Mouse (Mus musculus) kidney, postnatal 0 days (tissue): ENCODE measurements around the gene Nhlrc3. TPM values are rescaled to one million over a fixed set of nuclear protein-coding genes. Genes with fewer than 3 reads are reported as not detected.

Source experiments
- ATAC-seq: fragments of 200-750 bp; cut with Nextera tagmentation; replicated peaks from 2 replicates; pipeline ENCODE4 v1.8.0; 2017; ENCODE audit warnings: low read depth, moderate number of reproducible peaks, moderate TSS enrichment, moderate library complexity; ENCODE audit not compliant: low FRiP score
- DNase-seq: peaks from one replicate; pipeline ENCODE4 v3.0.0-alpha.2; 2016; ENCODE audit warnings: low spot score
- H3K27ac ChIP-seq: fragments of 300-500 bp; sonication (generic); 2 replicates; pipeline ENCODE4 v1.5.1; 2014; ENCODE audit warnings: mild to moderate bottlenecking
- H3K27me3 ChIP-seq: fragments of 300-500 bp; sonication (generic); 2 replicates; pipeline ENCODE4 v1.6.1; 2014; ENCODE audit warnings: low read length, mixed read lengths; ENCODE audit not compliant: insufficient read depth
- H3K36me3 ChIP-seq: fragments of 300-500 bp; sonication (generic); 2 replicates; pipeline ENCODE4 v1.6.1; 2014; ENCODE audit warnings: low read length, mixed read lengths; ENCODE audit not compliant: insufficient read depth
- H3K4me1 ChIP-seq: fragments of 300-500 bp; sonication (generic); replicated peaks from 2 replicates; pipeline ENCODE4 v1.6.1; 2014; ENCODE audit warnings: antibody characterized with exemption, low read length, mixed read lengths; ENCODE audit not compliant: insufficient read depth
- H3K4me2 ChIP-seq: fragments of 300-500 bp; sonication (generic); 2 replicates; pipeline ENCODE4 v1.6.1; 2014; ENCODE audit warnings: mild to moderate bottlenecking, low read length, moderate library complexity, mixed read lengths
- H3K4me3 ChIP-seq: fragments of 300-500 bp; sonication (generic); replicated peaks from 2 replicates; pipeline ENCODE4 v1.5.1; 2014; ENCODE audit warnings: low read depth, low read length
- H3K9ac ChIP-seq: fragments of 300-500 bp; sonication (generic); 2 replicates; pipeline ENCODE4 v1.6.1; 2014; ENCODE audit warnings: low read depth, low read length
- H3K9me3 ChIP-seq: fragments of 300-500 bp; sonication (generic); replicated peaks from 2 replicates; pipeline ENCODE4 v1.6.1; 2016; ENCODE audit warnings: low read length, inconsistent platforms, mixed read lengths
- CTCF ChIP-seq: IDR thresholded peaks from 2 replicates; pipeline ENCODE4 v1.5.1; 2016; ENCODE audit warnings: antibody characterized with exemption, low read depth, mild to moderate bottlenecking, moderate library complexity
- WGBS: fragments of 180-500 bp; shearing (Covaris S2); extraction: QIAGEN DNeasy Blood & Tissue Kit; methylation state at CpG from one replicate; pipeline ENCODE4 v1.1.7; 2014; 5-methylcytosine and 5-hydroxymethylcytosine counted together
- polyA plus RNA-seq: library from polyadenylated mRNA; unstranded; fragments of >200 nt; fragmentation: Nextera tagmentation; extraction: Ambion mirVana; gene quantifications from 2 replicates; pipeline ENCODE4 v1.2.1, GENCODE M21; 2015

Nhlrc3 gene
- polyA plus RNA-seq, 1 experiment from 2014 or later: 8.3 TPM

DNA sequence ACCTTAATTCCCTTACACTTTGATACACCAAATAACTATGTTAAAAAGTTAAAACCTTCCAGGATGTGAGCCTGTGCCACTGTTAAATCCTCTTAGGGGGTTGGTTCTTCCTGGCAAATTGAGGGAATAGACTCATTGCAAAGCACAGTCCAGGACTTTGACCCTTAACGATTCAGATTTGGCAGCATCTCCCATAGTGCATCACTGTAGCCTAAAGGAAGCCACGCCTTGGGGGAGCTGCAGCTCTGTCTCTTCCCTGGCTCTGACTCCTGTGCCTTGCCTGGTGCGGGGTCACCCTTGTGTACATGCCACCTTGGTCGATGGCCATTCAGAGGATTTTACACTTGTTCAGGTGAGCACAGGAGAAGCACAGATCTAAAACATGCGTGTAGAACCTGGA is 6.5 kb upstream of the Nhlrc3 start:
- no peaks in the 10 kb centered on the region for H3K9me3 ChIP-seq
- ATAC-seq: no peak
- peaks cover 49% of the 10 kb centered on the region for H3K36me3 ChIP-seq
- H3K27ac ChIP-seq: no peak overlapping the region
- WGBS: 90% methylated on average over 5 of the region's 5 CpGs
- H3K4me2 ChIP-seq: no peak overlapping the region
- no peaks in the 10 kb centered on the region for H3K27me3 ChIP-seq
- no peak for TF ChIP-seq CTCF
- H3K9ac ChIP-seq: no peak overlapping the region
- DNase-seq: no peak
- H3K4me1 ChIP-seq: peaks cover 17% of the 10 kb centered on the region
- H3K4me3 ChIP-seq: no peak overlapping the region

DNA sequence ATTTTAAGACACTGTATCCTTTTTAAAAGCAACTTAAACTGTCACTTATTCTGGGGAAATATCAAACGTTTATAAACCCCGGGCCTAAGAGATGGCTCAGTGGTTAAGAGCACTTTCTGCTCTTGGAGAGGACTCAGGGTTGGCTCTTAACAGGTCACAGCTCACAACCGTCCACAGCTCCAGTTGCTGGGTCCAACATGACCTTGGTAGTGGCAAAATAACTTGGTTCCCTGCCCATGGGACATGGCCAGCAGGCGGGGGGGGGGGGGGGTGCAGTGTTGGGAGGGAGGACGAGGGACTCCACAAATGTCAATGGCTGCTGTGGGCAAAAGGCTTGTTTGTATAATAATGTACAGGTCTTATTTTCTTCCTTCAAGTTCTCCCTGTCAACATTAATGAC is 4.2 kb upstream of the Nhlrc3 start:
- Histone ChIP-seq H3K4me2 (no peak overlapping the region), H3K4me1 (peaks cover 17% of the 10 kb centered on the region), H3K27ac (no peak overlapping the region), H3K27me3 (no peaks in the 10 kb centered on the region), H3K9me3 (no peaks in the 10 kb centered on the region), H3K9ac (no peak overlapping the region), H3K4me3 (no peak overlapping the region), H3K36me3 (peaks cover 26% of the 10 kb centered on the region)
- WGBS: 67% methylated on average over 5 of the region's 5 CpGs
- DNase-seq (no peak), ATAC-seq (no peak)
- no peak for TF ChIP-seq CTCF

DNA sequence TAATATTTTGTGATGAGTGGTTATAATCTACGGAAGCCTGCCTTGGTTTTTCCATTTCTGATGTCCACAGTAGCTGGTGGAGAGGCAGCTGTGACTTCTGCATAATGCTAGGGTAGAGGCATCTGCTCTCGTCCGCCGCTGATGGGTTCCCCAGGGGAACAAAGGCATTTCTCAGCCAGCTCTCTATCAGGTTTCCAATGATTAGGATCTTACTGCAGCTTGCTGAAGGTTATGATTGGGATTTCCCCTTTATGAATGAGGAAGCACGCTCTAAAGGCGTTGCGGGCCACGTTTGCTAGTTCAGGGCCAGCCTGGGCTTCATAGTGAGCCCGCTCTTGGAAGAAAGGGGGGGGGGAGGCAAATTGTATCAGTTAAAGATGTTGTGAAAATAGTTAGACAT is 3.3 kb upstream of the Nhlrc3 start:
- Histone ChIP-seq H3K4me3 (no peak overlapping the region), H3K9ac (no peak overlapping the region), H3K4me2 (no peak overlapping the region), H3K9me3 (no peaks in the 10 kb centered on the region), H3K4me1 (peaks cover 23% of the 10 kb centered on the region), H3K27me3 (no peaks in the 10 kb centered on the region), H3K27ac (no peak overlapping the region), H3K36me3 (peaks cover 18% of the 10 kb centered on the region; the same call in 1 of the 2 replicates)
- DNase-seq (no peak), ATAC-seq (no peak)
- WGBS: 76% methylated on average over 9 of the region's 9 CpGs
- TF ChIP-seq CTCF: no peak

DNA sequence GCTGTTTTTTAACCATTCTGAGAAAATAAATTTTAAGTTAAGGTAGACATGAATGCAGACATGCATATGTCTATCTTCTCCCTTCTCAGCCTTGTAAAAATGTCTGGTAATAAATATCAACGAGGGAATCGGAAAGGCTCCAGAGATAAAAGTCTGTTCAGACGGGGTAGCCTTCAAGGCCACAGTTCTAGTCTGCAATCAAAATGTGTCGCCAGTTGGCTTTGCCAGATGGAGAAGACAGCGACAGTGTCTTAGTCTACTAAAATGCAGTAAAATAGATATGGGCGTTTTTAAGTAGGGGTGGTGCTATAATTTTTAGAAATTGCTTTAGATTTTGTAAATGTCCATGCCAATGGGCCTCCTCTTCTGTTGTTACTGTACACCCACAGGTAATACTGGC is 2.2 kb upstream of the Nhlrc3 start:
- DNase-seq (no peak), ATAC-seq (no peak)
- peak overlapping the region; percentile 56 for H3K4me2 ChIP-seq
- no peak overlapping the region for H3K27ac ChIP-seq
- peak overlapping the region; percentile 73 for H3K4me3 ChIP-seq
- 26% methylated on average over 6 of the region's 6 CpGs for WGBS
- no peak for TF ChIP-seq CTCF
- no peaks in the 10 kb centered on the region for H3K9me3 ChIP-seq
- no peak overlapping the region; the same call in 1 of the 2 replicates for H3K9ac ChIP-seq
- H3K27me3 ChIP-seq: no peaks in the 10 kb centered on the region
- H3K4me1 ChIP-seq: peaks cover 23% of the 10 kb centered on the region
- 0 out of 2 replicates have a peak, but pooled peaks cover 10% of the 10 kb centered on the region for H3K36me3 ChIP-seq

DNA sequence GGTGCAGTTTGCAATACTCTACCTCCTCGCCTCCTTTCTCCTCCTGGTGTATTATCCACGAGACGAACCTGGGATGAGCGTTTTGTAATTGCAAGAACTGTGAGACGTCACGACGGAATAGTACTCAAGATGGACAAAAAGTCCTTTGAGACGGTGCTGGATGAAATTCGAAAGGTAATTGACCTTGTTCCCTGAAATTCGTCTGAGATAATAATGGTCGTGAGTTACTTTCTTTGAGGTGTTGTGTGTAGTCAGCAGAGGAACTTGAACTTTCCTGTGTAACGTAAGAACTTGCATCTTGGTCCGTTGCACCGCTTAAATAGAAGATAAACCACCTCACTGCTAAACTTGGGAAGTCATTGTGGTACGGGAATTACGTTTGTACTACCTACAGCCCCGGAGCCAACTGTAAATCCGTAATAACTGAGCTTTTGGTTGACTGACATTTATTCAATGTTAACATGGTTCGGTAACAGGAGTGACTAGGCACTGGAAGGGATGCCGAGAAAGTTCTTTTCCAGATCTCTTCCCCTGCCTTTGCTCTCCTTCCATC is 1.1 kb upstream of the Nhlrc3 start:
- Histone ChIP-seq H3K4me3 (peak overlapping the region; percentile 73), H3K9me3 (no peaks in the 10 kb centered on the region), H3K27me3 (no peaks in the 10 kb centered on the region), H3K4me1 (peaks cover 23% of the 10 kb centered on the region), H3K27ac (peak overlapping the region; percentile 95), H3K36me3 (peaks cover 12% of the 10 kb centered on the region; the same call in 1 of the 2 replicates), H3K4me2 (peak overlapping the region; percentile 56), H3K9ac (peak overlapping the region; percentile 86)
- under 1% methylated on average over 20 of the region's 20 CpGs for WGBS
- no peak for TF ChIP-seq CTCF
- DNase-seq (peak; percentile 48), ATAC-seq (no peak)

DNA sequence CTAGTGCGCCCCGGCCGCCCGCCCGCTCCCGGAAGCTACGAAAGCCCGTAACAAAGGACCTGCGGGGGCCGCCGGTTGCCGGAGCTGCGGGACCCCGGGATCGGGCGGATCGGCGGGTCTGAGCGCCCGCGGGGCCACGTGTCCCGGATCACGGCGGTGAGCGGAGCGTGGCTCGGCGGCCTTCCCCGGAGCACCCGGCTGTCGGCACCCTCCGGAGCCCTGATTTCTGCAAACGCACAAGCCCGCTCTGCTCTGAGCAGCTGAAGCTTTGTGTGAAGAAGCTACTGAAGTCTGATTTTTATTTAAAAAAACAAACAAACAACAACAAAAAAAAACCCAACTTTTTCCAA is 608 bp upstream of the Nhlrc3 start:
- DNase-seq (no peak), ATAC-seq (peak; percentile 59; the same call in 1 of the 2 replicates)
- no peak for TF ChIP-seq CTCF
- Histone ChIP-seq H3K36me3 (peaks cover 9% of the 10 kb centered on the region; the same call in 1 of the 2 replicates), H3K4me3 (peak overlapping the region; percentile 73), H3K27ac (peak overlapping the region; percentile 95), H3K9me3 (no peaks in the 10 kb centered on the region), H3K4me1 (peaks cover 23% of the 10 kb centered on the region), H3K9ac (peak overlapping the region; percentile 86), H3K4me2 (peak overlapping the region; percentile 56), H3K27me3 (no peaks in the 10 kb centered on the region)
- WGBS: 0% methylated on average over 35 of the region's 35 CpGs

DNA sequence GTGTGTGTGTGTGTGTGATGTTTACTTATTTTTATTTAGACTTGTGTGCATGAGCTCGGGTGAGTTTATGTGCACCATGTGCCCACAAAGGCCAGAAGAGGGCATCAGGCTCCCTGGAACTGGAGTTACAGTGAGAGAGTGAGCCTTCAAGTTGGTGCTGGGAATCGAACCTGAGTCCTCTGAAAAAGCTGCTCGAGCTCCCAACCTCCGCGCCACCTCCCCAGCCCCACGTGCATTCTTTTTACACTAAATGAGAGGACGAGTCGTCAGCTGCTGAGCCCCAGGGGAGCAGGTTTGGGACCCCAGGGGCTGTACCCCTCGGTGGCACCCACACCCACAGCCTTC is 459 bp downstream of the Nhlrc3 start:
- Histone ChIP-seq H3K4me2 (peak overlapping the region; percentile 56), H3K36me3 (peaks cover 15% of the 10 kb centered on the region; the same call in 1 of the 2 replicates), H3K4me3 (peak overlapping the region; percentile 73), H3K9ac (peak overlapping the region; percentile 86), H3K27ac (peak overlapping the region; percentile 95), H3K4me1 (peaks cover 18% of the 10 kb centered on the region), H3K9me3 (no peaks in the 10 kb centered on the region), H3K27me3 (no peaks in the 10 kb centered on the region)
- ATAC-seq (no peak; the same call in 1 of the 2 replicates), DNase-seq (no peak)
- TF ChIP-seq CTCF: peak; percentile 15; the same call in 1 of the 2 replicates
- WGBS: 4% methylated on average over 9 of the region's 9 CpGs
